Comparison of ENCODE assay signal across 8 mouse cellular contexts in genomic region chr11:80377712-80378451, GRCm38 (mm10). TPM values are rescaled to one million over a fixed set of nuclear protein-coding genes. Genes with fewer than 3 reads are reported as not detected.
A peak's percentile ranks its signal among the peaks of the same experiment; 100 is the strongest.
DNase-seq lines count a peak whose midpoint lies in the region; ATAC-seq lines count a peak whose summit lies in the region.

5730455P16Rik (minus strand) TSS chr11:80378034.

- peaks cover 25% of the 10 kb centered on the region for H3K36me3 ChIP-seq in intestine, embryonic 14.5 days (ENCODE audit: control insufficient read depth, insufficient read depth, low read length)

- H3K4me1 ChIP-seq in intestine, embryonic 14.5 days (replicated peaks; ENCODE audit: control insufficient read depth, insufficient read depth, low read length): peaks cover 4% of the 10 kb centered on the region

- H3K4me3 ChIP-seq in intestine, embryonic 14.5 days (ENCODE audit: low read depth, low read length): peak within 1 kb of the TSS; percentile 70

- ATAC-seq in intestine, embryonic 14.5 days (replicated peaks; ENCODE audit: low FRiP score, low TSS enrichment, low read depth): peak; percentile 82

- peak within 1 kb of the TSS; percentile 80 for H3K4me2 ChIP-seq in intestine, embryonic 14.5 days (ENCODE audit: low read length)

- intact Hi-C loops in gastrocnemius, postnatal 14 days (cut with DNase I; ENCODE audit: low total_unique reads): no loop called here
- intact Hi-C loops in left cerebral cortex, postnatal 25 days (cut with DNase I): no loop called here

- peak within 1 kb of the TSS; percentile 82 for H3K9ac ChIP-seq in intestine, embryonic 14.5 days (ENCODE audit: low read length)

- no peaks in the 10 kb centered on the region for H3K27me3 ChIP-seq in intestine, embryonic 14.5 days (replicated peaks; ENCODE audit: control insufficient read depth, insufficient read depth, low read length)

- peak; percentile 91 for DNase-seq in adrenal gland, adult 2 months
- DNase-seq in embryo, embryonic 10.5 days (ENCODE audit: low spot score): peak; percentile 89
- peak; percentile 86 for DNase-seq in gastrocnemius, postnatal 14 days
- peak; percentile 92 for DNase-seq in intestine, embryonic 14.5 days (ENCODE audit: low spot score)
- DNase-seq in left cerebral cortex, postnatal 25 days (ENCODE audit: low spot score in 2 of 2): peak; percentile 84 to 87
- DNase-seq in mesoderm, embryonic 11.5 days (ENCODE audit: low read depth, low spot score): peak; percentile 85
- peak; percentile 86 for DNase-seq in right cerebral cortex, postnatal 25 days
- DNase-seq in urinary bladder, postnatal 36 days (ENCODE audit: low spot score in 2 of 2): peak; percentile 60 to 78

- WGBS in intestine, embryonic 14.5 days: 2% methylated on average over 30 of the region's 43 CpGs

- H3K9me3 ChIP-seq in intestine, embryonic 14.5 days (ENCODE audit: control insufficient read depth, low read length): no peaks in the 10 kb centered on the region

- H3K27ac ChIP-seq in intestine, embryonic 14.5 days (ENCODE audit: low read depth): peak within 1 kb of the TSS; percentile 62; the same call in 1 of the 2 replicates

RNA-seq across cellular contexts. Expression of gene 5730455P16Rik, which starts in this region (rescaled TPM):
- total RNA-seq in adrenal gland, adult 2 months (2021): 10 to 100 TPM; 14.4 to 20.7 TPM
- 2.7 and 3.8 TPM in 2 replicates for polyA plus RNA-seq in adrenal gland, adult 2 months (2012; rRNA removed)
- total RNA-seq in gastrocnemius, postnatal 14 days (2021): 10 to 100 TPM; 24.3 to 28.6 TPM
- 17.3 and 20.0 TPM in 2 replicates for polyA plus RNA-seq in intestine, embryonic 14.5 days (2014; fragmentation: Nextera tagmentation; extraction: Ambion mirVana)
- 10 to 100 TPM; 46.8 to 50.1 TPM for total RNA-seq in left cerebral cortex, postnatal 25 days (2021)

Comparison
In these comparisons a context has a peak if more than half of its experiments do, and no peak if none do; other contexts are left out.
1. Peak in every context shown above with its lines: DNase-seq, ATAC-seq, H3K4me3 ChIP-seq and H3K27ac ChIP-seq.